Comparison of ENCODE assay signal across 10 mouse cellular contexts in genomic region chr4:78210878-78211528, GRCm38 (mm10). TPM values are rescaled to one million over a fixed set of nuclear protein-coding genes. Genes with fewer than 3 reads are reported as not detected.
DNase-seq lines count a peak whose midpoint lies in the region; ATAC-seq and TF ChIP-seq lines count a peak whose summit lies in the region.
"Had no signal": no experiment of that assay in that cellular context is flagged by ENCODE, and none has a peak within 500 bp of the region (broad histone marks: within the 10 kb centered on the region; RNA-seq: fewer than 3 reads in every experiment).

No protein-coding gene starts in this region.

- no peaks in the 10 kb centered on the region for H3K36me3 ChIP-seq in heart, postnatal 0 days (replicated peaks; ENCODE audit: control insufficient read depth, insufficient read depth, low read length)
- no peaks in the 10 kb centered on the region for H3K36me3 ChIP-seq in embryonic facial prominence, embryonic 15.5 days
- H3K36me3 ChIP-seq in neural tube, embryonic 14.5 days (ENCODE audit: control insufficient read depth, insufficient read depth, low read length), result no peaks in the 10 kb centered on the region
- no peaks in the 10 kb centered on the region for H3K36me3 ChIP-seq in kidney, adult 2 months (ENCODE audit: control insufficient read depth, insufficient read depth, low read length)

- 0 out of 2 replicates have a peak, but pooled peaks cover 3% of the 10 kb centered on the region for H3K4me1 ChIP-seq in heart, postnatal 0 days (ENCODE audit: control insufficient read depth, insufficient read depth)
- peaks cover 6% of the 10 kb centered on the region; the same call in 1 of the 2 replicates for H3K4me1 ChIP-seq in embryonic facial prominence, embryonic 15.5 days
- 0 out of 2 replicates have a peak, but pooled peaks cover 6% of the 10 kb centered on the region for H3K4me1 ChIP-seq in neural tube, embryonic 14.5 days (ENCODE audit: control insufficient read depth, insufficient read depth, low read length)
- no peaks in the 10 kb centered on the region for H3K4me1 ChIP-seq in kidney, adult 2 months (ENCODE audit: control insufficient read depth, insufficient read depth, low read length)

- peak overlapping the region; percentile 93 for H3K4me2 ChIP-seq in heart, postnatal 0 days (ENCODE audit: low read depth, low read length)
- H3K4me2 ChIP-seq in embryonic facial prominence, embryonic 15.5 days (replicated peaks), result peak overlapping the region; percentile 92
- H3K4me2 ChIP-seq in neural tube, embryonic 14.5 days (ENCODE audit: low read depth, low read length), result peak overlapping the region; percentile 77

- H3K4me3 ChIP-seq in heart, postnatal 0 days (ENCODE audit: low read depth, low read length), result peak overlapping the region; percentile 57
- H3K4me3 ChIP-seq in embryonic facial prominence, embryonic 15.5 days (replicated peaks), result peak overlapping the region; percentile 54
- H3K4me3 ChIP-seq in neural tube, embryonic 14.5 days (ENCODE audit: low read depth, low read length), result peak overlapping the region; percentile 56
- no peak overlapping the region for H3K4me3 ChIP-seq in kidney, adult 2 months (ENCODE audit: insufficient read depth, low read depth, low read length)

- H3K27ac ChIP-seq in heart, postnatal 0 days (ENCODE audit: low read depth), result no peak overlapping the region
- H3K27ac ChIP-seq in embryonic facial prominence, embryonic 15.5 days (replicated peaks), result no peak overlapping the region
- peak overlapping the region; percentile 65; the same call in 1 of the 2 replicates for H3K27ac ChIP-seq in neural tube, embryonic 14.5 days (ENCODE audit: low read depth, low read length)
- H3K27ac ChIP-seq in kidney, adult 2 months (ENCODE audit: insufficient read depth, low read depth, low read length), result no peak overlapping the region

- DNase-seq in heart, postnatal 0 days (ENCODE audit: low spot score), result no peak
- no peak for DNase-seq in heart, adult 8-10 months (ENCODE audit: low spot score)
- DNase-seq in left cerebral cortex, adult 8-10 months (ENCODE audit: low spot score in 2 of 2), result peak; percentile 15 to 18
- no peak for DNase-seq in cerebellum, adult 9-11 months
- no peak for DNase-seq in kidney, postnatal 25 days
- no peak for DNase-seq in kidney, adult 2 months

- no peak for TF ChIP-seq POLR2A in kidney, adult 2 months (IDR thresholded peaks at IDR 0.05; ENCODE audit: low read depth, low read length)

- ATAC-seq in heart, postnatal 0 days (ENCODE audit: insufficient read depth, low read depth), result no peak; the same call in 1 of the 2 replicates
- ATAC-seq in embryonic facial prominence, embryonic 15.5 days (ENCODE audit: insufficient number of reproducible peaks, low FRiP score, low TSS enrichment, low read depth), result no peak
- no peak for ATAC-seq in neural tube, embryonic 14.5 days (ENCODE audit: low read depth)
- ATAC-seq: Patski had no signal

- no peak for TF ChIP-seq CTCF in heart, postnatal 0 days (IDR thresholded peaks at IDR 0.05; ENCODE audit: low read depth)
- no peak for TF ChIP-seq CTCF in kidney, adult 2 months (conservative IDR thresholded peaks at IDR 0.05; ENCODE audit: insufficient read depth, insufficient read length, low read depth, low read length)

- no peak overlapping the region for H3K9ac ChIP-seq in heart, postnatal 0 days (replicated peaks; ENCODE audit: low read depth, low read length)
- H3K9ac ChIP-seq in embryonic facial prominence, embryonic 15.5 days, result no peak overlapping the region
- H3K9ac ChIP-seq in neural tube, embryonic 14.5 days (replicated peaks; ENCODE audit: low read depth, low read length), result peak overlapping the region; percentile 63

- no peaks in the 10 kb centered on the region for H3K9me3 ChIP-seq in heart, postnatal 0 days (replicated peaks; ENCODE audit: control insufficient read depth, low read length)
- no peaks in the 10 kb centered on the region for H3K9me3 ChIP-seq in embryonic facial prominence, embryonic 15.5 days (replicated peaks)
- H3K9me3 ChIP-seq in neural tube, embryonic 14.5 days (ENCODE audit: control insufficient read depth, low read length), result no peaks in the 10 kb centered on the region

- 29% methylated on average over 9 of the region's 9 CpGs for WGBS in heart, postnatal 0 days
- 27% methylated on average over 9 of the region's 9 CpGs for WGBS in embryonic facial prominence, embryonic 15.5 days
- 21% methylated on average over 9 of the region's 9 CpGs for WGBS in neural tube, embryonic 14.5 days
- 24% methylated on average over 9 of the region's 9 CpGs for WGBS in kidney, adult 2 months

- peaks cover 28% of the 10 kb centered on the region for H3K27me3 ChIP-seq in heart, postnatal 0 days (ENCODE audit: control insufficient read depth, insufficient read depth, low read length)
- H3K27me3 ChIP-seq in embryonic facial prominence, embryonic 15.5 days, result peaks cover 34% of the 10 kb centered on the region
- no peaks in the 10 kb centered on the region; the same call in 1 of the 2 replicates for H3K27me3 ChIP-seq in neural tube, embryonic 14.5 days (ENCODE audit: control insufficient read depth, insufficient read depth, low read length)
- no peaks in the 10 kb centered on the region for H3K27me3 ChIP-seq in kidney, adult 2 months (replicated peaks; ENCODE audit: control insufficient read depth, insufficient read depth, low read length)

- no peak for TF ChIP-seq EP300 in heart, postnatal 0 days (IDR thresholded peaks at IDR 0.05; ENCODE audit: low read depth)

RNA-seq across cellular contexts. Expression of gene Ptprd, which starts 0.8 kb away (rescaled TPM):
- 18.5 and 23.3 TPM in 2 replicates for total RNA-seq in heart, postnatal 0 days (2014; rRNA removed; ENCODE audit: low replicate concordance)
- 5.6 and 6.1 TPM in 2 replicates for polyA plus RNA-seq in heart, postnatal 0 days (2015; fragmentation: Nextera tagmentation; extraction: Ambion mirVana)
- total RNA-seq in heart, adult 8-10 months (2022), result 10 to 100 TPM in 1 of 4 experiments, 1 to 10 TPM in 3; 5.5 to 10.7 (median 7.3) TPM
- 33.9 and 34.5 TPM in 2 replicates for polyA plus RNA-seq in embryonic facial prominence, embryonic 15.5 days (2015; fragmentation: Nextera tagmentation; extraction: Ambion mirVana)
- total RNA-seq in left cerebral cortex, adult 8-10 months (2022), result 100 to 1,000 TPM; 270 to 296 (median 280) TPM
- polyA plus RNA-seq in neural tube, embryonic 14.5 days (2014; fragmentation: Nextera tagmentation; extraction: Ambion mirVana), result 126 and 145 TPM in 2 replicates
- polyA plus RNA-seq in kidney, adult 2 months (2012; rRNA removed), result 27.6 and 30.0 TPM in 2 replicates
- total RNA-seq: hematopoietic stem cell, adult 5-6 weeks had no signal

Comparison
In these comparisons a context has a peak if more than half of its experiments do, and no peak if none do; other contexts are left out.
1. DNase-seq: peak in left cerebral cortex, adult 8-10 months (2 of 2); none in heart, postnatal 0 days (single experiment), heart, adult 8-10 months (single experiment), cerebellum, adult 9-11 months (single experiment), kidney, postnatal 25 days (0 of 2) and kidney, adult 2 months (single experiment).
2. Peak in every context shown above with its lines, with median percentiles within 50 percentile points of each other: H3K4me2 ChIP-seq.